Mouse (Mus musculus): Measurements from ENCODE around the gene Ell3. TPM values are rescaled to one million over a fixed set of nuclear protein-coding genes. Genes with fewer than 3 reads are reported as not detected.

Ell3 gene
- polyA plus RNA-seq, 1 experiment = 17.2 TPM

GRCm38 (mm10) chr2:121434854-121435253, 9.2 kb downstream of the Ell3 start:
- Histone ChIP-seq H3K4me3 (ENCODE audit: insufficient read depth, low read depth, low read length) (no peak overlapping the region), H3K4me1 (ENCODE audit: control insufficient read depth, insufficient read depth, low read length) (peaks cover under 1% of the 10 kb centered on the region; the same call in 1 of the 2 replicates), H3K27ac (ENCODE audit: insufficient read depth, low read depth, low read length) (no peak overlapping the region), H3K36me3 (ENCODE audit: control insufficient read depth, insufficient read depth, low read length) (peaks cover 30% of the 10 kb centered on the region), H3K27me3 (replicated peaks; ENCODE audit: control insufficient read depth, insufficient read depth, low read length) (no peaks in the 10 kb centered on the region)
- DNase-seq = no peak
- TF ChIP-seq POLR2A (IDR thresholded peaks at IDR 0.05; ENCODE audit: low read depth, low read length) = no peak
- 100% methylated on average over 1 of the region's 1 CpGs for WGBS

- Histone ChIP-seq H3K27me3 (replicated peaks; ENCODE audit: control insufficient read depth, insufficient read depth, low read length) (no peaks in the 10 kb centered on the region), H3K36me3 (ENCODE audit: control insufficient read depth, insufficient read depth, low read length) (peaks cover 15% of the 10 kb centered on the region), H3K4me1 (ENCODE audit: control insufficient read depth, insufficient read depth, low read length) (no peaks in the 10 kb centered on the region; the same call in 1 of the 2 replicates), H3K27ac (ENCODE audit: insufficient read depth, low read depth, low read length) (no peak overlapping the region), H3K4me3 (ENCODE audit: insufficient read depth, low read depth, low read length) (no peak overlapping the region)
- TF ChIP-seq CTCF (conservative IDR thresholded peaks at IDR 0.05; ENCODE audit: insufficient read depth, insufficient read length, low read depth, low read length) (no peak), POLR2A (IDR thresholded peaks at IDR 0.05; ENCODE audit: low read depth, low read length) (no peak)
- DNase-seq = no peak
- 93% methylated on average over 2 of the region's 2 CpGs for WGBS
These were observed 18.2 kb downstream of the Ell3 start for GRCm38 (mm10) chr2:121425890-121426289.

GRCm38 (mm10) chr2:121423166-121423565, 20.9 kb downstream of the Ell3 start:
- DNase-seq = no peak
- 69% methylated on average over 2 of the region's 2 CpGs for WGBS

GRCm38 (mm10) chr2:121418476-121418875, 25.6 kb downstream of the Ell3 start:
- no peaks in the 10 kb centered on the region for H3K27me3 ChIP-seq (replicated peaks; ENCODE audit: control insufficient read depth, insufficient read depth, low read length)
- H3K27ac ChIP-seq (ENCODE audit: insufficient read depth, low read depth, low read length) = no peak overlapping the region
- no peak for TF ChIP-seq POLR2A (IDR thresholded peaks at IDR 0.05; ENCODE audit: low read depth, low read length)
- TF ChIP-seq CTCF (conservative IDR thresholded peaks at IDR 0.05; ENCODE audit: insufficient read depth, insufficient read length, low read depth, low read length) = no peak
- no peak for DNase-seq
- no peak overlapping the region for H3K4me3 ChIP-seq (ENCODE audit: insufficient read depth, low read depth, low read length)
- H3K4me1 ChIP-seq (ENCODE audit: control insufficient read depth, insufficient read depth, low read length) = peaks cover 10% of the 10 kb centered on the region
- H3K36me3 ChIP-seq (ENCODE audit: control insufficient read depth, insufficient read depth, low read length) = peaks cover 4% of the 10 kb centered on the region
- WGBS = 75% methylated on average over 3 of the region's 3 CpGs

More at GRCm38 (mm10) chr2:121423166-121423565, 20.9 kb downstream of the Ell3 start:
- peaks cover 10% of the 10 kb centered on the region for H3K36me3 ChIP-seq (ENCODE audit: control insufficient read depth, insufficient read depth, low read length)
- no peak overlapping the region for H3K4me3 ChIP-seq (ENCODE audit: insufficient read depth, low read depth, low read length)
- H3K27me3 ChIP-seq (replicated peaks; ENCODE audit: control insufficient read depth, insufficient read depth, low read length) = no peaks in the 10 kb centered on the region
- H3K27ac ChIP-seq (ENCODE audit: insufficient read depth, low read depth, low read length) = no peak overlapping the region
- TF ChIP-seq POLR2A (IDR thresholded peaks at IDR 0.05; ENCODE audit: low read depth, low read length) (no peak), CTCF (conservative IDR thresholded peaks at IDR 0.05; ENCODE audit: insufficient read depth, insufficient read length, low read depth, low read length) (no peak)
- no peaks in the 10 kb centered on the region; the same call in 1 of the 2 replicates for H3K4me1 ChIP-seq (ENCODE audit: control insufficient read depth, insufficient read depth, low read length)

- no peak for DNase-seq
- no peak overlapping the region for H3K27ac ChIP-seq (ENCODE audit: insufficient read depth, low read depth, low read length)
- peaks cover 16% of the 10 kb centered on the region for H3K4me1 ChIP-seq (ENCODE audit: control insufficient read depth, insufficient read depth, low read length)
- TF ChIP-seq CTCF (conservative IDR thresholded peaks at IDR 0.05; ENCODE audit: insufficient read depth, insufficient read length, low read depth, low read length) (no peak), POLR2A (IDR thresholded peaks at IDR 0.05; ENCODE audit: low read depth, low read length) (no peak)
- 71% methylated on average over 6 of the region's 6 CpGs for WGBS
- H3K36me3 ChIP-seq (ENCODE audit: control insufficient read depth, insufficient read depth, low read length) = no peaks in the 10 kb centered on the region; the same call in 1 of the 2 replicates
- no peak overlapping the region for H3K4me3 ChIP-seq (ENCODE audit: insufficient read depth, low read depth, low read length)
- no peaks in the 10 kb centered on the region for H3K27me3 ChIP-seq (replicated peaks; ENCODE audit: control insufficient read depth, insufficient read depth, low read length)
These were observed 27.7 kb downstream of the Ell3 start for GRCm38 (mm10) chr2:121416356-121416755.

- TF ChIP-seq POLR2A (IDR thresholded peaks at IDR 0.05; ENCODE audit: low read depth, low read length) = no peak
- TF ChIP-seq CTCF (conservative IDR thresholded peaks at IDR 0.05; ENCODE audit: insufficient read depth, insufficient read length, low read depth, low read length) = no peak
- Histone ChIP-seq H3K4me3 (ENCODE audit: insufficient read depth, low read depth, low read length) (no peak overlapping the region), H3K27me3 (replicated peaks; ENCODE audit: control insufficient read depth, insufficient read depth, low read length) (no peaks in the 10 kb centered on the region), H3K27ac (ENCODE audit: insufficient read depth, low read depth, low read length) (no peak overlapping the region), H3K4me1 (ENCODE audit: control insufficient read depth, insufficient read depth, low read length) (peaks cover 16% of the 10 kb centered on the region), H3K36me3 (ENCODE audit: control insufficient read depth, insufficient read depth, low read length) (no peaks in the 10 kb centered on the region; the same call in 1 of the 2 replicates)
- 66% methylated on average over 3 of the region's 3 CpGs for WGBS
- DNase-seq = no peak
These were observed 28.5 kb downstream of the Ell3 start for GRCm38 (mm10) chr2:121415591-121415990.

GRCm38 (mm10) chr2:121415103-121415502, 29.0 kb downstream of the Ell3 start:
- Histone ChIP-seq H3K27ac (ENCODE audit: insufficient read depth, low read depth, low read length) (no peak overlapping the region), H3K4me3 (ENCODE audit: insufficient read depth, low read depth, low read length) (no peak overlapping the region), H3K36me3 (ENCODE audit: control insufficient read depth, insufficient read depth, low read length) (no peaks in the 10 kb centered on the region; the same call in 1 of the 2 replicates), H3K4me1 (ENCODE audit: control insufficient read depth, insufficient read depth, low read length) (peaks cover 16% of the 10 kb centered on the region), H3K27me3 (replicated peaks; ENCODE audit: control insufficient read depth, insufficient read depth, low read length) (no peaks in the 10 kb centered on the region)
- no peak for DNase-seq
- 30% methylated on average over 3 of the region's 3 CpGs for WGBS
- TF ChIP-seq POLR2A (IDR thresholded peaks at IDR 0.05; ENCODE audit: low read depth, low read length) (no peak), CTCF (conservative IDR thresholded peaks at IDR 0.05; ENCODE audit: insufficient read depth, insufficient read length, low read depth, low read length) (no peak)

Measured in kidney, adult 2 months (tissue).